Mouse (Mus musculus): Measurements from ENCODE around the gene Bag6. TPM values are rescaled to one million over a fixed set of nuclear protein-coding genes. Genes with fewer than 3 reads are reported as not detected.

The Bag6 gene
- total and polyA plus RNA-seq, 3 experiments: 140 to 252 (median 216) TPM

DNA sequence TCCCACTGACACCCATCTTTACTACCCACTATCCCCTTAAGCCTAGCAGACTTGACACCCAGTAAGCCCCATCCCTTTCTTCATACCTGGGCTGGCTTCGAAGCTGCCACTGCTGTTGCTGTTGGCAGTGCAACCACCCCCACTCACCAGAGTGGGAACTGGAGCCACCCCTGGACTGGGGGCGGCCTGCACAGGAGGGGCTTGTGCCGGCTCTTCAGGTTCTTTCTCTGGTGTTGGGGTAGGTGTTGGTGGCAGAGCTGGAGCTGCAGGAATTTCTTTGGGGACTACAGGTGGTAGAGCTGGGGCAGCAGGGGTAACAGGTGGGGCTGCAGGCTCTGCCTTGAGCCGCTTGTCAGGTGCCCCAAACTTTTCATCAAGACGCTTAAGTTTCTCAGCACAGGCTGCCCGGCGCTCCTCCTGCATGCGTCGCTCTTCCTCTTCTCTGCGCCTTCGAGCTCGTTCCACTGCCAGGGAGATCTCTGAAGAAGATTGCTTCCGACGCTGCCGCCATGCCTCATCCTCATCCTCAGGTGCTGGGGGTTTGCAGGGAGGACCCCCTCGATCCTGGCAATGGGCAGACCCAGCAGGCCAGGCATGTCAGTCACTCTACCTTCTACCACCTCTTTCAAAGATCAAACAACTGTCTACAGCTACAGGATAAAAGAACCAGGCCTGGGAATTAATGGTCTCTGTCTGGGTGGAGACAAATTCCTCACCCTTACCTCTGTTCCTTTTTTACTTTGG lies 24.0 kb downstream of the Bag6 start:
- no peak for TF ChIP-seq CTCF (IDR thresholded peaks at IDR 0.05)
- no peak for TF ChIP-seq POLR2A (IDR thresholded peaks at IDR 0.05; ENCODE audit: insufficient read depth, low read depth, low read length)
- TF ChIP-seq EP300 (IDR thresholded peaks at IDR 0.05; ENCODE audit: insufficient read depth, low read depth, low read length): no peak
- Histone ChIP-seq H3K27me3 (ENCODE audit: control insufficient read depth, insufficient read depth, low read length) (no peaks in the 10 kb centered on the region), H3K79me2 (replicated peaks; ENCODE audit: control insufficient read depth, insufficient read depth, low read length) (peaks cover 9% of the 10 kb centered on the region; the same call in 1 of the 2 replicates), H3K4me1 (ENCODE audit: control insufficient read depth, insufficient read depth, low read length) (peaks cover 12% of the 10 kb centered on the region), H3K4me3 (no peak overlapping the region), H3K36me3 (ENCODE audit: control insufficient read depth, insufficient read depth, low read length) (peaks cover 14% of the 10 kb centered on the region), H3K27ac (no peak overlapping the region), H3K9ac (ENCODE audit: low read depth, low read length) (no peak overlapping the region)
- 88% methylated on average over 16 of the region's 16 CpGs for WGBS
- DNase-seq: no peak
- intact Hi-C loops (cut with DNase I): no loop called here

DNA sequence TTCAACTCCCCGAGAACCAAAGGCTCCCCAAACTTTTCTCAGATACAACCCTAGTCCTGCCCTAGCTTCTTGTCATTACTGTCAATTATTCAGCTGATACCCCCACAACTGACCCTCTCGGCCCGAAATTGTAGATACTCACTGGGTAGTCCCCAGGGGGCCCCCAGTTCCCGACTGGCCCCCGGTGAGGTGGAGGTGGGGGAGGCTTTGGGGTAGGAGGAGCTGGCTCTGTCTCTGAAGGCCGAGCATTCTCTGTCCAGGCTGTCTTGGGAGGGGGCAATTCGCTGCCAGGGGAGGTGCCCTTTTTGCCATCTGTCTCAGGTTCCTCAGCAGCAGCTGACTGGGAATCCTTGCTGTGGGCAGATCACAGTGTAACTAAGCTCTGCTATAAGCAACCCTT lies 24.7 kb downstream of the Bag6 start:
- Histone ChIP-seq H3K4me3 (no peak overlapping the region), H3K36me3 (ENCODE audit: control insufficient read depth, insufficient read depth, low read length) (peaks cover 14% of the 10 kb centered on the region), H3K27ac (no peak overlapping the region), H3K79me2 (replicated peaks; ENCODE audit: control insufficient read depth, insufficient read depth, low read length) (peaks cover 9% of the 10 kb centered on the region; the same call in 1 of the 2 replicates), H3K4me1 (ENCODE audit: control insufficient read depth, insufficient read depth, low read length) (peaks cover 12% of the 10 kb centered on the region), H3K27me3 (ENCODE audit: control insufficient read depth, insufficient read depth, low read length) (no peaks in the 10 kb centered on the region), H3K9ac (ENCODE audit: low read depth, low read length) (no peak overlapping the region)
- no peak for TF ChIP-seq CTCF (IDR thresholded peaks at IDR 0.05)
- TF ChIP-seq POLR2A (IDR thresholded peaks at IDR 0.05; ENCODE audit: insufficient read depth, low read depth, low read length): no peak
- TF ChIP-seq EP300 (IDR thresholded peaks at IDR 0.05; ENCODE audit: insufficient read depth, low read depth, low read length): no peak
- no peak for DNase-seq
- 71% methylated on average over 7 of the region's 7 CpGs for WGBS
- intact Hi-C loops (cut with DNase I): loop anchor here (5.0 kb wide), 1 partner anchor 32 kb away; the partner anchor contains the start of gene D17H6S53E

DNA sequence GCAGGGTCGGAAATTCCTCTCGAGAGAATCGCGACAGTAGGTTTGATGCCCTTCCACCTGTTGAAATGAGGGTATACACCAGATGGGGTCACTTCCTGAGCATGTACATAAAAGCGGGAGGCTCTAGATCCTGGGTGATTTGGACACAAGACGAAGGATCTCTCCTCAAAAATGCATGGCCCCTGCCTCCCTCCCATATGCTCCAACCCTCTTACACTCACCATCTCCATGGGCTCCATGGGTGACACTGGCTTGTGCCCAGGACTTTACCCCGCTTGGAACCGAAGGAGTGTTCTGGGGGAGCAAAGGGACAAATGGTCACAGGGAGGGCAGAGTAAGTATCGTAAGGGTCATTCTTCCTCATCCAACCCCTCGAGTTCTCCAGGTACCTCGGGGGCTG lies 26.4 kb downstream of the Bag6 start:
- H3K9ac ChIP-seq (ENCODE audit: low read depth, low read length): peak overlapping the region; percentile 5; the same call in 1 of the 2 replicates
- no peak for DNase-seq
- H3K4me1 ChIP-seq (ENCODE audit: control insufficient read depth, insufficient read depth, low read length): peaks cover 14% of the 10 kb centered on the region
- 47% methylated on average over 11 of the region's 11 CpGs for WGBS
- H3K4me3 ChIP-seq: no peak overlapping the region
- H3K79me2 ChIP-seq (replicated peaks; ENCODE audit: control insufficient read depth, insufficient read depth, low read length): peaks cover 9% of the 10 kb centered on the region; the same call in 1 of the 2 replicates
- H3K27me3 ChIP-seq (ENCODE audit: control insufficient read depth, insufficient read depth, low read length): no peaks in the 10 kb centered on the region
- peaks cover 18% of the 10 kb centered on the region for H3K36me3 ChIP-seq (ENCODE audit: control insufficient read depth, insufficient read depth, low read length)
- H3K27ac ChIP-seq: no peak overlapping the region
- intact Hi-C loops (cut with DNase I): loop anchor here (5.0 kb wide), 1 partner anchor 34 kb away; the partner anchor contains the start of gene D17H6S53E
- TF ChIP-seq EP300 (IDR thresholded peaks at IDR 0.05; ENCODE audit: insufficient read depth, low read depth, low read length): no peak
- no peak for TF ChIP-seq POLR2A (IDR thresholded peaks at IDR 0.05; ENCODE audit: insufficient read depth, low read depth, low read length)
- no peak for TF ChIP-seq CTCF (IDR thresholded peaks at IDR 0.05)

DNA sequence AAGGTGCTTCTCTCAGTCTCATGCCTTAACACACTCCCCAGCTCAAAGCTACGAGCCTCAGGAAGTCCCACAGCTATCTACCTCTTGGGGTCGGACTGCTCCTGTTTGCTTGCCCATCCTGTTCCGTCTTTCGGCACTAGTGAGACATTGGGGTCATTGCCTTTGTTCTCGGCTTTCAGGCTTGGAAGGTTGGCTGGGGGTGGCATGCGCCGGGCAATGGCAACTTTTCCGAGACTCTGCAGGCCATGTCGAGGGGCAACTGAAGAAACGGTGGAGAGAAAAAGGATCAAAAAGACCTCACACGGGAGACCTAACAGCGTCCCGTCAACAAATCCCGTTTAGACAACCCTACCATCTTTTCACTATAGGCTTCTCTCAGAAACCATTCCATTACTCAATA lies 27.1 kb downstream of the Bag6 start:
- TF ChIP-seq CTCF (IDR thresholded peaks at IDR 0.05): no peak
- TF ChIP-seq EP300 (IDR thresholded peaks at IDR 0.05; ENCODE audit: insufficient read depth, low read depth, low read length): no peak
- TF ChIP-seq POLR2A (IDR thresholded peaks at IDR 0.05; ENCODE audit: insufficient read depth, low read depth, low read length): no peak
- intact Hi-C loops (cut with DNase I): loop anchor here (2.0 to 5.0 kb wide), 2 partner anchors 25 to 35 kb away; partner anchors contain the start of gene D17H6S53E
- Histone ChIP-seq H3K27me3 (ENCODE audit: control insufficient read depth, insufficient read depth, low read length) (no peaks in the 10 kb centered on the region), H3K27ac (0 out of 2 replicates have a peak overlapping the region, but pooled peaks have one; percentile 7), H3K79me2 (replicated peaks; ENCODE audit: control insufficient read depth, insufficient read depth, low read length) (peaks cover 9% of the 10 kb centered on the region; the same call in 1 of the 2 replicates), H3K36me3 (ENCODE audit: control insufficient read depth, insufficient read depth, low read length) (peaks cover 18% of the 10 kb centered on the region), H3K4me3 (no peak overlapping the region; the same call in 1 of the 2 replicates), H3K9ac (ENCODE audit: low read depth, low read length) (peak overlapping the region; percentile 5; the same call in 1 of the 2 replicates), H3K4me1 (ENCODE audit: control insufficient read depth, insufficient read depth, low read length) (peaks cover 14% of the 10 kb centered on the region)
- WGBS: 39% methylated on average over 14 of the region's 14 CpGs
- DNase-seq: no peak

GRCm38 (mm10) chr17:35162730-35163129 lies 27.8 kb downstream of the Bag6 start:
- Histone ChIP-seq H3K9ac (ENCODE audit: low read depth, low read length) (peak overlapping the region; percentile 51), H3K27ac (0 out of 2 replicates have a peak overlapping the region, but pooled peaks have one; percentile 0), H3K36me3 (ENCODE audit: control insufficient read depth, insufficient read depth, low read length) (peaks cover 18% of the 10 kb centered on the region), H3K79me2 (replicated peaks; ENCODE audit: control insufficient read depth, insufficient read depth, low read length) (peaks cover 9% of the 10 kb centered on the region; the same call in 1 of the 2 replicates), H3K27me3 (ENCODE audit: control insufficient read depth, insufficient read depth, low read length) (no peaks in the 10 kb centered on the region), H3K4me3 (peak overlapping the region; percentile 91), H3K4me1 (ENCODE audit: control insufficient read depth, insufficient read depth, low read length) (peaks cover 14% of the 10 kb centered on the region)
- TF ChIP-seq EP300 (IDR thresholded peaks at IDR 0.05; ENCODE audit: insufficient read depth, low read depth, low read length) (no peak), POLR2A (IDR thresholded peaks at IDR 0.05; ENCODE audit: insufficient read depth, low read depth, low read length) (no peak), CTCF (IDR thresholded peaks at IDR 0.05) (no peak)
- WGBS: 4% methylated on average over 12 of the region's 12 CpGs
- DNase-seq: peak in 1 of 2 experiments; percentile 61
- intact Hi-C loops (cut with DNase I): loop anchor here (2.0 to 5.0 kb wide), 2 partner anchors 26 to 35 kb away; partner anchors contain the start of gene D17H6S53E
